Mouse (Mus musculus) cerebellum, adult 9-11 months (tissue): Measurements from ENCODE around the gene Cfap61.

Experiments used
- DNase-seq: peaks from one replicate; pipeline ENCODE4 v3.0.0; 2022

Gene Cfap61

GRCm38 (mm10) chr2:146168017-146168803 lies 233.6 kb downstream of the Cfap61 start:
- DNase-seq: no peak

- no peak for DNase-seq
Measured at GRCm38 (mm10) chr2:146169492-146169891, 234.9 kb downstream of the Cfap61 start.

GRCm38 (mm10) chr2:146172106-146172505 lies 237.5 kb downstream of the Cfap61 start:
- DNase-seq: no peak

- no peak for DNase-seq
Measured at GRCm38 (mm10) chr2:146174173-146174572, 239.6 kb downstream of the Cfap61 start.

GRCm38 (mm10) chr2:146178718-146179117 lies 244.1 kb downstream of the Cfap61 start:
- DNase-seq: no peak

GRCm38 (mm10) chr2:146183830-146184793 lies 249.5 kb downstream of the Cfap61 start:
- no peak for DNase-seq

GRCm38 (mm10) chr2:146196126-146196525 lies 261.5 kb downstream of the Cfap61 start:
- DNase-seq: no peak

- no peak for DNase-seq
Measured at GRCm38 (mm10) chr2:146197947-146198346, 263.4 kb downstream of the Cfap61 start.

- no peak for DNase-seq
Measured at GRCm38 (mm10) chr2:146210968-146211367, 276.4 kb downstream of the Cfap61 start.

GRCm38 (mm10) chr2:146214715-146215114 lies 280.1 kb downstream of the Cfap61 start:
- peak; percentile 17 for DNase-seq

GRCm38 (mm10) chr2:146216111-146217064 lies 281.8 kb downstream of the Cfap61 start:
- no peak for DNase-seq

- no peak for DNase-seq
Measured at GRCm38 (mm10) chr2:146217227-146217980, 282.8 kb downstream of the Cfap61 start.

GRCm38 (mm10) chr2:146218161-146218691 lies 283.6 kb downstream of the Cfap61 start:
- no peak for DNase-seq

- no peak for DNase-seq
Measured at GRCm38 (mm10) chr2:146218881-146219535, 284.4 kb downstream of the Cfap61 start.

GRCm38 (mm10) chr2:146219791-146220190 lies 285.2 kb downstream of the Cfap61 start:
- DNase-seq: no peak

GRCm38 (mm10) chr2:146220591-146221075 lies 286.0 kb downstream of the Cfap61 start:
- DNase-seq: peak; percentile 9

GRCm38 (mm10) chr2:146221076-146221928 lies 286.7 kb downstream of the Cfap61 start, which contains the start of gene Insm1:
Gene Insm1 (plus strand): TSS chr2:146221921.
- DNase-seq: peak; percentile 31

- DNase-seq: peak; percentile 7
Measured at GRCm38 (mm10) chr2:146221929-146222278, 287.3 kb downstream of the Cfap61 start.
